Comparison of ENCODE assay signal across 8 mouse cellular contexts in the genomic region with DNA sequence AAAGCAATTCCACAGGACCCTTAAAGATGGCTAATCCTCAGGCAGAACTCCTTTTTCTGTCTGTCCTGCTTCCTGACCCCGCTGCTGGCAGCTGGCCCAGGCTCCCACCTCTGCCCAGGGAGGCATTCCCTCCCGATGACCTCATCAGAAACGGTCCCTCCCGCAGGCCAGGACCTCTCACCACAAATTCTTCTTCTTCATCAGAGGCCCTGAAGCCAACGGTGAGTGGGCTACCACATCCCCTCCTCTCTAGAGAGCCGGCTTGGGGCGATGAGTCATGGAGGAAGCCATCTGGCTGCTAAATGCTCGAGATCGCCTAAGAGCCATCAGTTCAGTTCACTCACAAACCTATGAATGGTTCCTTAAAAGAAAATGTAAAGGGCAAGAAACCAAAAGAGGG. TPM values are rescaled to one million over a fixed set of nuclear protein-coding genes. Genes with fewer than 3 reads are reported as not detected.
DNase-seq lines count a peak whose midpoint lies in the region; ATAC-seq and TF ChIP-seq lines count a peak whose summit lies in the region.

No protein-coding gene starts in this region.

- H3K4me1 ChIP-seq in neural tube, embryonic 13.5 days (replicated peaks), result peaks cover 30% of the 10 kb centered on the region
- H3K4me1 ChIP-seq in neural tube, embryonic 15.5 days, result peaks cover 17% of the 10 kb centered on the region
- H3K4me1 ChIP-seq in heart, postnatal 0 days (ENCODE audit: control insufficient read depth, insufficient read depth), result peaks cover 23% of the 10 kb centered on the region

- H3K4me2 ChIP-seq in neural tube, embryonic 13.5 days, result no peak overlapping the region
- H3K4me2 ChIP-seq in neural tube, embryonic 15.5 days, result no peak overlapping the region
- H3K4me2 ChIP-seq in heart, postnatal 0 days (ENCODE audit: low read depth, low read length), result no peak overlapping the region

- H3K27me3 ChIP-seq in neural tube, embryonic 13.5 days, result no peaks in the 10 kb centered on the region
- H3K27me3 ChIP-seq in neural tube, embryonic 15.5 days (replicated peaks), result no peaks in the 10 kb centered on the region
- no peaks in the 10 kb centered on the region for H3K27me3 ChIP-seq in heart, postnatal 0 days (ENCODE audit: control insufficient read depth, insufficient read depth, low read length)

- TF ChIP-seq CTCF in heart, postnatal 0 days (IDR thresholded peaks at IDR 0.05; ENCODE audit: low read depth), result no peak

- 33% methylated on average over 9 of the region's 9 CpGs for WGBS in neural tube, embryonic 13.5 days
- 41% methylated on average over 9 of the region's 9 CpGs for WGBS in neural tube, embryonic 15.5 days
- 3% methylated on average over 9 of the region's 9 CpGs for WGBS in heart, postnatal 0 days

- H3K27ac ChIP-seq in neural tube, embryonic 13.5 days (replicated peaks), result 0 out of 2 replicates have a peak overlapping the region, but pooled peaks have one; percentile 9
- no peak overlapping the region for H3K27ac ChIP-seq in neural tube, embryonic 15.5 days (replicated peaks)
- peak overlapping the region; percentile 25; the same call in 1 of the 2 replicates for H3K27ac ChIP-seq in heart, postnatal 0 days (ENCODE audit: low read depth)

- H3K4me3 ChIP-seq in neural tube, embryonic 13.5 days, result no peak overlapping the region
- H3K4me3 ChIP-seq in neural tube, embryonic 15.5 days (replicated peaks), result no peak overlapping the region
- no peak overlapping the region for H3K4me3 ChIP-seq in heart, postnatal 0 days (ENCODE audit: low read depth, low read length)

- H3K9ac ChIP-seq in neural tube, embryonic 13.5 days, result no peak overlapping the region
- H3K9ac ChIP-seq in neural tube, embryonic 15.5 days (replicated peaks), result no peak overlapping the region
- H3K9ac ChIP-seq in heart, postnatal 0 days (replicated peaks; ENCODE audit: low read depth, low read length), result 0 out of 2 replicates have a peak overlapping the region, but pooled peaks have one; percentile 11

- no peak for ATAC-seq in neural tube, embryonic 13.5 days (ENCODE audit: low read depth)
- no peak for ATAC-seq in neural tube, embryonic 15.5 days (ENCODE audit: low FRiP score)
- peak; percentile 69; the same call in 1 of the 2 replicates for ATAC-seq in heart, postnatal 0 days (ENCODE audit: insufficient read depth, low read depth)
- no peak for ATAC-seq in megakaryocyte, adult 5-6 weeks (ENCODE audit: poor library complexity, severe bottlenecking)

- no peaks in the 10 kb centered on the region for H3K36me3 ChIP-seq in neural tube, embryonic 13.5 days
- no peaks in the 10 kb centered on the region for H3K36me3 ChIP-seq in neural tube, embryonic 15.5 days
- no peaks in the 10 kb centered on the region for H3K36me3 ChIP-seq in heart, postnatal 0 days (replicated peaks; ENCODE audit: control insufficient read depth, insufficient read depth, low read length)

- DNase-seq in adrenal gland, postnatal 10 days, result peak; percentile 47
- DNase-seq in adrenal gland, adult 8-10 months, result no peak
- peak; percentile 65 for DNase-seq in heart, postnatal 0 days (ENCODE audit: low spot score)
- DNase-seq in retina, postnatal 1 day, result peak; percentile 62
- no peak for DNase-seq in adipocyte (ENCODE audit: low spot score)

- no peaks in the 10 kb centered on the region for H3K9me3 ChIP-seq in neural tube, embryonic 13.5 days
- no peaks in the 10 kb centered on the region for H3K9me3 ChIP-seq in neural tube, embryonic 15.5 days (replicated peaks)
- H3K9me3 ChIP-seq in heart, postnatal 0 days (replicated peaks; ENCODE audit: control insufficient read depth, low read length), result no peaks in the 10 kb centered on the region

- no peak for TF ChIP-seq EP300 in heart, postnatal 0 days (IDR thresholded peaks at IDR 0.05; ENCODE audit: low read depth)

RNA-seq across cellular contexts. Expression of gene Tpm1, which starts 56.7 kb away (rescaled TPM):
- 100 to 1,000 TPM; 371 to 920 TPM for total RNA-seq in adrenal gland, postnatal 10 days (2021)
- 100 to 1,000 TPM; 153 to 277 (median 212) TPM for total RNA-seq in adrenal gland, adult 8-10 months (2022)
- polyA plus RNA-seq in neural tube, embryonic 13.5 days (2015; fragmentation: Nextera tagmentation; extraction: Ambion mirVana), result 209 and 261 TPM in 2 replicates
- 230 and 300 TPM in 2 replicates for polyA plus RNA-seq in neural tube, embryonic 15.5 days (2015; fragmentation: Nextera tagmentation; extraction: Ambion mirVana)
- total RNA-seq in heart, postnatal 0 days (2014; rRNA removed; ENCODE audit: low replicate concordance), result 3,473 and 3,533 TPM in 2 replicates
- 10,043 and 10,309 TPM in 2 replicates for polyA plus RNA-seq in heart, postnatal 0 days (2015; fragmentation: Nextera tagmentation; extraction: Ambion mirVana)
- 27.3 and 27.9 TPM in 2 replicates for total RNA-seq in megakaryocyte, adult 5-6 weeks (2015)
- total RNA-seq in megakaryocyte, adult 5-6 weeks (2017), result 34.1 and 39.8 TPM in 2 replicates

Comparison
In these comparisons a context has a peak if more than half of its experiments do, and no peak if none do; other contexts are left out.
1. DNase-seq: peak in adrenal gland, postnatal 10 days (single experiment), heart, postnatal 0 days (single experiment) and retina, postnatal 1 day (single experiment); none in adrenal gland, adult 8-10 months (single experiment) and adipocyte (single experiment).